Mouse (Mus musculus) stomach, embryonic 15.5 days (tissue): ENCODE measurements around the gene Six2. TPM values are rescaled to one million over a fixed set of nuclear protein-coding genes. Genes with fewer than 3 reads are reported as not detected.
A peak's percentile ranks its signal among the peaks of the same experiment; 100 is the strongest.

Experiments used
- ATAC-seq: fragments of 200-750 bp; cut with Nextera tagmentation; 2 replicates; pipeline ENCODE4 v1.8.0; 2017; ENCODE audit warnings: low read depth, moderate number of reproducible peaks, moderate TSS enrichment; ENCODE audit not compliant: insufficient read depth, low FRiP score
- H3K27ac ChIP-seq: fragments of 300-500 bp; sonication (generic); 2 replicates; pipeline ENCODE4 v1.5.1; 2015; ENCODE audit warnings: mild to moderate bottlenecking, inconsistent platforms
- H3K27me3 ChIP-seq: fragments of 300-500 bp; sonication (generic); replicated peaks from 2 replicates; pipeline ENCODE4 v1.6.1; 2015; ENCODE audit warnings: inconsistent platforms
- H3K36me3 ChIP-seq: fragments of 300-500 bp; sonication (generic); 2 replicates; pipeline ENCODE4 v1.6.1; 2015; ENCODE audit warnings: inconsistent platforms
- H3K4me1 ChIP-seq: fragments of 300-500 bp; sonication (generic); 2 replicates; pipeline ENCODE4 v1.6.1; 2015; ENCODE audit warnings: inconsistent platforms
- H3K4me2 ChIP-seq: fragments of 300-500 bp; sonication (generic); 2 replicates; pipeline ENCODE4 v1.6.1; 2015; ENCODE audit warnings: mild to moderate bottlenecking, inconsistent platforms
- H3K4me3 ChIP-seq: fragments of 300-500 bp; sonication (generic); replicated peaks from 2 replicates; pipeline ENCODE4 v1.5.1; 2015; ENCODE audit warnings: inconsistent platforms
- H3K9ac ChIP-seq: fragments of 300-500 bp; sonication (generic); 2 replicates; pipeline ENCODE4 v1.6.1; 2015; ENCODE audit warnings: inconsistent platforms
- H3K9me3 ChIP-seq: fragments of 300-500 bp; sonication (generic); 2 replicates; pipeline ENCODE4 v1.6.1; 2016; ENCODE audit warnings: inconsistent platforms
- WGBS: fragments of 180-500 bp; shearing (Covaris S2); methylation state at CpG from one replicate; pipeline ENCODE4 v1.1.7; 2015; 5-methylcytosine and 5-hydroxymethylcytosine counted together
- polyA plus RNA-seq: library from polyadenylated mRNA; unstranded; fragments of >200 nt; fragmentation: Nextera tagmentation; extraction: Ambion mirVana; gene quantifications from 2 replicates; pipeline ENCODE4 v1.2.1, GENCODE M21; 2015

The Six2 gene
- polyA plus RNA-seq, 1 experiment from 2014 or later = 6.9 TPM

DNA sequence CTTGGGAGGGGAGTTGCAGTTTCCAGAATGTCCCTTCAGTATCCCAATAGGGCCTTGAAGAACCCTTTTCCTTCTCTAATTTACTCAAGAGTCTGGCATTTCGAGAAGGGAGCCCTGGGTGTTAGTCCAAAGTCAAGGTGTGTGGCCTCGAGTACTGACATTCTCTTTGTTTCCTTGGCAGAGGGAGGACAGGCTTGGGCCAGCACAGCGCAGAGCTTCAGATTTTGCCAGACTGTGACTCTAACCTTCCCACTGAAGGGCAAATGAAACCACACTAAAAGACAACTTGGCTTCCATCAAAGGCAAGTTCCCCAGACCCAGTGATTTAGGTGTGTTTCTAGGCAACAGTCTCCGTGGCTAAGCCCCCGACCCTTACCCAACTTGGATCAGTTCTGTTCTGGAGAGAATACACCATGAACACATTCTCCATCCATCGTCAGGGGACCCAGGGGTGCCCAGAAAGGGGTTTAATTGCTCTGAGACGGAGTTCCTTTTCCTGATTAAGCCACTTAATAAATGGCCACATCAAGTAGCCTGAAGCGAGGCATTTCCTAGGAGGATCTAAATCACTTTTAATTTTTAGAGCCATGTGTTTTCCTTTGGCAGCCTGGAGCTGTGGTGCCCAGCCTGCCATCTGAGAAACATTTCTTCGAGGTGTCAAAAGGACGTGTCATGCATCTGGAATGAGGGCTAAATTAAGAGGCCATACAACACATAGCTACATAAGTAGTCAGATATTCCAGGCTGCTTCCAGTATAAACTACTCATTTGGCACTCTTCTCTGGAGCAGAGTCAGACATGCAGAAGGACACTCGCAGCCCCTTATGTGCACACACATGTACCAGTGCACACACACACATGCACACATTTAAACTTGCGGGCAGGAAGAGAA, 16.5 kb upstream of the Six2 start:
- H3K27ac ChIP-seq = no peak overlapping the region
- no peak overlapping the region for H3K4me3 ChIP-seq
- no peak for ATAC-seq
- H3K27me3 ChIP-seq = no peaks in the 10 kb centered on the region
- no peaks in the 10 kb centered on the region for H3K36me3 ChIP-seq
- no peak overlapping the region for H3K9ac ChIP-seq
- WGBS = 67% methylated on average over 12 of the region's 12 CpGs
- no peak overlapping the region for H3K4me2 ChIP-seq
- H3K9me3 ChIP-seq = no peaks in the 10 kb centered on the region
- H3K4me1 ChIP-seq = no peaks in the 10 kb centered on the region

DNA sequence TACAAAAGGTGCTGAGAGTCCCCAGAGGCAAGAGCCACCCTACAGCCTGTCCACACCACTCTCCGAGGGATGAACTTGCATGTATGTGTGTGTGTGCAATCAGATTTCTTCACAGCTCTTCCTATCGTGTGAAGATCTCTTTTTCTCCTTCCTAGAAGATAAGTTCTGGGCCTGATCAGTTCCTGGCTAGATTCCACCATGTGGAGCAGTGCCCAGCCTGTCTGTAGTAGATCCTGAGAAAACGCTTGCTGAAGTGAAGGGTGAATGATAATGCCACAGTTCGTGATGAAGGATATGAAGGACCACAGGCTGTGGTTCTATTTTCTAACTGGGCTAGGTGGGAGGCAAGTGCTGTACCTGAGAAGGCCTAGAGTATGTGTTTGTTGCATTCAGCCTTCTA, 12.0 kb upstream of the Six2 start:
- Histone ChIP-seq H3K4me1 (no peaks in the 10 kb centered on the region), H3K9ac (no peak overlapping the region), H3K27me3 (peaks cover 10% of the 10 kb centered on the region; the same call in 1 of the 2 replicates), H3K4me2 (no peak overlapping the region), H3K36me3 (no peaks in the 10 kb centered on the region), H3K9me3 (no peaks in the 10 kb centered on the region), H3K4me3 (no peak overlapping the region), H3K27ac (no peak overlapping the region)
- WGBS = 55% methylated on average over 4 of the region's 4 CpGs
- no peak for ATAC-seq

DNA sequence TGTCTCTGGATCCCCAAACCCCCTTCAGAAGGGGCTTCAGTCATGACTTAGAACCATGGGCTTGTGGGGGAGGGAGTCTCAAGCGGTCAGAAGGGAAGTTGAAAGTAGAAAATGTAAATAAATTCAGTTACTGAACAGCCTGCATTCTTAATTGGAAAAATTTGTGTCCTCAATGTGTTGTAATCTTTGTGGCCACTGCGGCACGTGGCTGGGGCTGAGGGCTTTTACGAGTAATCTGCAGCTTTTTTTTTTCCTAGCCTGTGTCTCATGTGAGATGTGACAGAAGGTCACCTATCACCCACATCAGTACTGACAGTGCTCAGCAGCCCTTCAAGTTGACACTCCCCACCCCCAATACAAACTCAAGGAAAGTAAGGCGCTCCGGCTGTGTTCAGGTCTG, 10.6 kb upstream of the Six2 start:
- ATAC-seq = no peak
- Histone ChIP-seq H3K9me3 (no peaks in the 10 kb centered on the region), H3K27ac (no peak overlapping the region), H3K27me3 (peaks cover 19% of the 10 kb centered on the region), H3K4me3 (no peak overlapping the region), H3K4me1 (no peaks in the 10 kb centered on the region), H3K9ac (no peak overlapping the region), H3K36me3 (no peaks in the 10 kb centered on the region), H3K4me2 (no peak overlapping the region)
- 66% methylated on average over 6 of the region's 6 CpGs for WGBS

DNA sequence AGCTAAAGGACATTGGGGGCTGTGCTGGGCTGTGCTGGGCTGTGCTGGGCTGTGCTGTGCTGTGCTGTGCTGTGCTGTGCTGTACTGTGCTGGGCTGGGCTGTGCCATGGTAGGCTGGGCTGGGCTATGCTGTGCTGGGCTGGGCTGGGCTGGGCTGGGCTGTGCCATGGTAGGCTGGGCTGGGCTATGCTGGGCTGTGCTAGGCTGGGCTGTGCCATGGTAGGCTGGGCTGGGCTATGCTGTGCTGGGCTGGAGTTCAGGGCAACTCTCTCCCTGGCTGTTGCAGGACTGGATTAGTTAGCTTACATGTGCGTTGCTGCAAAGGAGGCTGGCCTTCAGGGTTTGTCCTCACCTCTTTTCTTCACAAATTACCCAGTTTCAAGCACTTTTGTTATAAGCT, 9.9 kb upstream of the Six2 start:
- H3K9me3 ChIP-seq = no peaks in the 10 kb centered on the region
- no peak overlapping the region for H3K27ac ChIP-seq
- WGBS = 75% methylated on average over 1 of the region's 1 CpGs
- peak; percentile 65; the same call in 1 of the 2 replicates for ATAC-seq
- H3K4me3 ChIP-seq = no peak overlapping the region
- no peak overlapping the region for H3K9ac ChIP-seq
- H3K27me3 ChIP-seq = peaks cover 25% of the 10 kb centered on the region
- no peak overlapping the region for H3K4me2 ChIP-seq
- no peaks in the 10 kb centered on the region for H3K4me1 ChIP-seq
- H3K36me3 ChIP-seq = no peaks in the 10 kb centered on the region

DNA sequence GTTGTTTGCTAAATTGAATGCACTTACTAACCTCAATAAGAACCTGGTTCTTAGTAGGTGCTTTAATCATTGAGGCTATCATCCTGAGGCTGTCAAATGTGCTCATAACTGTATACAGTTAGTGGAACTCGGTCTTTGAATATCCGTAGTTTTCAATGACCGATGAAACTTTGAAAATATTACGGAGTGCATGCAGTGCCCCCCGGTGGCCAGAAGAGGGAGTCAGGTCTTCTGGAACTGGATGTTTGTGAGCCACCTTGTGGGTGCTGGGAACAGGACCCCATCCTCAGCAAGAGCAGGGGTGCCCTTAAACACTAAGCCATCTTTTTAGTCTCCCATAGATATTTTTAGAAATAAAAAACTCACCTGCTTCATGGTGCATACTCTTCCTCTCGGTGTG, 6.4 kb upstream of the Six2 start:
- H3K9me3 ChIP-seq = no peaks in the 10 kb centered on the region
- 79% methylated on average over 6 of the region's 6 CpGs for WGBS
- H3K27ac ChIP-seq = no peak overlapping the region
- H3K4me2 ChIP-seq = no peak overlapping the region
- H3K27me3 ChIP-seq = peaks cover 58% of the 10 kb centered on the region
- no peaks in the 10 kb centered on the region for H3K4me1 ChIP-seq
- H3K9ac ChIP-seq = no peak overlapping the region
- no peak overlapping the region for H3K4me3 ChIP-seq
- H3K36me3 ChIP-seq = no peaks in the 10 kb centered on the region
- ATAC-seq = no peak

DNA sequence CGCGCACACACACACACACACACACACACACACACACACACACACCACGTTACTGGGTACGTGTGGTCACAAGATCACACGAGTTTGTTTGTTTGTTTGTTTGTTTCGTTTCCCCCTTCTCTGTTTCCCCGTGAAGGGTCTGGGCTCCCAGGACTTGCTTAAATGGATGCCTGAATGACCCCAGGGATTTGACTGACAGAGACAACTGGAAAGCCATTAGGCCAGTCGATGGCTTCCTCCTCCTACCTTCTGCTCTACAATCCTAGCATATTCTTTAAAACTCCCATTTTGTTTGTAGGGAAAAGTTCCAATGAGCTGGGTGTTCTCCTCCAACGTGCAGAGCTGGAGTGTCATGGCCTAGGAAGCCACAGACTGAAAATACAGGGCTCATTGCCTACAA, 5.0 kb upstream of the Six2 start:
- WGBS = 17% methylated on average over 9 of the region's 9 CpGs

DNA sequence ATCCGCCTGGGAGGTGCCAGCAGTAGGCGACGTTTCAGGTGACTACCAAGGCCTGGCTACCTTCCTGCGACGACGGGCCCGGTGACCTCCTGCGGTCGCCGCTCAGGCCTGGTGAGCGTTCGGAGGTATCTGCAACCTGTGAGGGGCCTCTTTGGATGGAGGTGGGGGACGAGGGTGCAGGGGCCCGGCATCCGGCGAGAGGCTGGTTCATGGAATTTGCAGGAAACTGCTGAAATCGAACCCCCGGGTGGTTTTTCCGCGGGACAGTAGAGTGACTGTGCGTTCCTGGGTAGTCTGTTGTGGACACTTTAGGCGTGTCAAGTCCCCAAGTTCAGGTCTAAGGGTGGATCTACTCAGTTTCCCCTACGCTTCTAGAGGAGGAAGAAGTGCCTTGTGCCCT, 4.5 kb upstream of the Six2 start:
- Histone ChIP-seq H3K27ac (no peak overlapping the region), H3K27me3 (peaks cover 77% of the 10 kb centered on the region), H3K4me3 (peak overlapping the region; percentile 27), H3K36me3 (no peaks in the 10 kb centered on the region), H3K4me1 (peaks cover 16% of the 10 kb centered on the region), H3K9ac (no peak overlapping the region), H3K4me2 (peak overlapping the region; percentile 31), H3K9me3 (no peaks in the 10 kb centered on the region)
- WGBS = 8% methylated on average over 23 of the region's 23 CpGs
- no peak for ATAC-seq

More for the DNA sequence above, 5.0 kb upstream of the Six2 start:
- Histone ChIP-seq H3K27me3 (peaks cover 72% of the 10 kb centered on the region), H3K4me1 (peaks cover 12% of the 10 kb centered on the region; the same call in 1 of the 2 replicates), H3K9me3 (no peaks in the 10 kb centered on the region), H3K36me3 (no peaks in the 10 kb centered on the region), H3K9ac (no peak overlapping the region), H3K27ac (no peak overlapping the region), H3K4me2 (0 out of 2 replicates have a peak overlapping the region, but pooled peaks have one; percentile 31), H3K4me3 (peak overlapping the region; percentile 27)
- ATAC-seq = no peak

DNA sequence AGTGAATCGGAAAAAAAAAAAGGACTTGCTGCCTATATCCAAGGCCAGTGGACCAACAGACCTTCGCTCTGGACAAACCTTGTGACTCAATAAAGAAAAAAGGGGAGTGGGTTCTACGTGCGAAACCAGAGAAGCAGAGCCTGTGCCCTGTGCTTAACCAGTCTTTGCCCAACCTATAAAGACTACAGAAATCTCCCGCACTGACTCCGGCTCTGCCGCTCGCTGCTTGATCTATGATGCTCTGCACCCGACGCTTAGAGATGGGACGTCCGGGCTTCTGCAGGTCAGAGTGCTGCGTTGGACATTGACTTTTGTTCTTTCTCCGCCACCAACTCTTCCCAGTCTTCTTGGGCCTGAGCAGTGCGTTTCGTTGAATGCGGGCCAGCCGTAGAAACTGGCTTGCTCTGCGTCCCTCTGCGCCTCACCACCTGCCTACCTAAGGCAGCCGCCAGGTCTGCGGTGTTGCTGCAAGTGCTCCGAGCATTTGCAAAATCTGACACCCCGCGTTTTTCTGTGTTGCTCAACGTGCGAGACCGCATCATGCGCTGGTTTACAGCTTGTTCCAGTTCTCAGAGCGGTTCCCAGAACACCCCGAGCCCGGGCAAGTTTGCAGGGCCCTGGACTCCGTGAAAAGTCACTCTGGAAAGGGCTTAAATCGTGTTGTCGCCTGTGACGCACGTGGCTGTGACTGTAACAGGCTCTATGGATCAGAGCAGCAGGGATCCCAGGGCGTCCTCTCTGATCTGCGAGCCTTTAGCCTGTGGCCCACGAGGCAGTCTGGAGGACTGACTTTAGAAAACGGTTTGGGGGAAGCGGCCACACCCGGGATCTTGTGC, 3.8 kb upstream of the Six2 start:
- H3K4me2 ChIP-seq = peak overlapping the region; percentile 31
- H3K9ac ChIP-seq = no peak overlapping the region
- H3K36me3 ChIP-seq = no peaks in the 10 kb centered on the region
- H3K9me3 ChIP-seq = no peaks in the 10 kb centered on the region
- 11% methylated on average over 43 of the region's 43 CpGs for WGBS
- H3K4me3 ChIP-seq = peak overlapping the region; percentile 27
- no peak for ATAC-seq
- H3K4me1 ChIP-seq = peaks cover 21% of the 10 kb centered on the region
- H3K27ac ChIP-seq = no peak overlapping the region; the same call in 1 of the 2 replicates
- peaks cover 84% of the 10 kb centered on the region for H3K27me3 ChIP-seq

DNA sequence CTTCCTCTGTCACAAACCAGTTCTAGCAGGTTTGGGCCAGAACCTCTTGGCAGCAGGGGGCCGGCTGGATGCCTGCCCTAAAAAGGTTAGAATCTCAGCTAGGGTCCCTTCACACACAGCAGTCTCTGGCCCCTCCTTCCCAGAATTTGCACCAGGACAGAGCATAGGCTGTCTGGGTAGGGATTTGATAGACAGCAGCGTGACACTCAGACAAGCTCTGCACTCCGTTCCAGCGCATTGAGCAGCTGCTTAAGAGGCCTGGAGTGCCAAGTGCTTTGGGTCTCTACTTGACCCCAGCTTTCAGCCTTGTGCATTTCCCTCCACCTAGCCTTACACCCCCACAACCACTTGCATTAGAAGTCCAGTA, 2.9 kb upstream of the Six2 start:
- no peaks in the 10 kb centered on the region for H3K9me3 ChIP-seq
- peak overlapping the region; percentile 2; the same call in 1 of the 2 replicates for H3K27ac ChIP-seq
- no peak for ATAC-seq
- peaks cover 88% of the 10 kb centered on the region for H3K27me3 ChIP-seq
- H3K36me3 ChIP-seq = no peaks in the 10 kb centered on the region
- 18% methylated on average over 4 of the region's 4 CpGs for WGBS
- peaks cover 21% of the 10 kb centered on the region for H3K4me1 ChIP-seq
- 0 out of 2 replicates have a peak overlapping the region, but pooled peaks have one; percentile 27 for H3K4me3 ChIP-seq
- no peak overlapping the region for H3K9ac ChIP-seq
- H3K4me2 ChIP-seq = 0 out of 2 replicates have a peak overlapping the region, but pooled peaks have one; percentile 16

DNA sequence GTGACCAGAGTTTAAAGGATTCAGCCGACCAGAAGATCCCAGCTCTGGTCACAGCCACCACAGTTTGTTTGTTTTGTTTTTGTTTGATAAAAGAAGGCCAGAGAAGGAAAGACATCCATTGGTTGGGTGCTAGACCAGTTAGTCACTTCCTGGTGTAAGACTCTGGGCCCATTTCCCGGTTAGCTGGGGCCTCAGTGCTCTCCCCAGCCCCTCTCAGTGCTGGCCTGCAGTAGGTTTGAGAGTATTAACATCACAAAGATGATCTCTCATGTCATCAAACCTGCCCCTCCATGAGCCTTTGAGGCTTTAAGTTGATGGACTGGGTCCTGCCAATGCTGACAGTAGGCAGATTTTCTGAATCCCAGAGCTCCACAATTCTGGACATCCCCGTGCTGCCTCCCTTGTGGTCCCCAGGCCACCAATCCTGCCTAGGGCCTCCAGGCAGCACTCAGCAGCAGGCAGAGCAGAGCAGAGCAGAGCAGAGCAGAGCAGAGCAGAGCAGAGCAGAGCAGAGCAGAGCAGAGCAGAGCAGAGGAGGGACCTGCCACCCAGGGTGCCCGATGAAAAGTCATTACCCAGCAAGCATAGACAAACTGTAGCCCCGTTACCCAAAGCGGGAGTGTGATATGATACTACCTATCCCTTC, 2.4 kb upstream of the Six2 start:
- H3K9me3 ChIP-seq = no peaks in the 10 kb centered on the region
- WGBS = 24% methylated on average over 6 of the region's 6 CpGs
- peaks cover 21% of the 10 kb centered on the region for H3K4me1 ChIP-seq
- no peak for ATAC-seq
- H3K36me3 ChIP-seq = no peaks in the 10 kb centered on the region
- H3K4me3 ChIP-seq = no peak overlapping the region
- H3K27me3 ChIP-seq = peaks cover 90% of the 10 kb centered on the region
- no peak overlapping the region for H3K9ac ChIP-seq
- peak overlapping the region; percentile 2; the same call in 1 of the 2 replicates for H3K27ac ChIP-seq
- H3K4me2 ChIP-seq = peak overlapping the region; percentile 88; the same call in 1 of the 2 replicates

DNA sequence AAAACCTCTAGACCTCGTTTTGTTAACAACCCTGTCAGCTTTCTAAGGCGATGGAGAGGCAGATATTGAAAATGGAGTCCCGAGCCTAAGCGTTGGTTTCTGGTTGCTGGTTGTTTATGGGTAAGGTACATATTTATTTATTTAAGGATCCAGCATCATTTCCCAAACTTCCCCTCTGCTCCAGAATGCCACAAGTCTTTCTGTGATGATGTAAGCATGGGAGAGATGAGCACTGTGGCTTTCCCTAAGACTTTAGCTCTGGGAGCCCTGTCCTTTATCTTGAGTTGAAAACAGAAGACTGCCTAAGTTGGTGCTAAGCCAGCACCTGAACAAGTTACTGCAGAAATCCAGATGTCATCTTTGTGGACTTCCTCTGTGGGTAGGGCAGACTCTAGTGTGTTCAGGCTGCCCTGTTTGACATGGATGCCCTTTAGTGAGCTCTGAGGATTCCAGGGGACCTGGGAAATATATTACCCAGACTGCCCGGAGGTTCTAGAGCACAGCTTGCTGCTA, 1.8 kb upstream of the Six2 start:
- peak overlapping the region; percentile 88; the same call in 1 of the 2 replicates for H3K4me2 ChIP-seq
- H3K36me3 ChIP-seq = no peaks in the 10 kb centered on the region
- ATAC-seq = no peak
- H3K4me3 ChIP-seq = peak overlapping the region; percentile 52
- H3K27me3 ChIP-seq = peaks cover 94% of the 10 kb centered on the region
- 21% methylated on average over 5 of the region's 5 CpGs for WGBS
- H3K9me3 ChIP-seq = no peaks in the 10 kb centered on the region
- H3K9ac ChIP-seq = no peak overlapping the region
- H3K27ac ChIP-seq = peak overlapping the region; percentile 84
- peaks cover 21% of the 10 kb centered on the region for H3K4me1 ChIP-seq
